Mouse (Mus musculus): ENCODE measurements around the gene D630045J12Rik. TPM values are rescaled to one million over a fixed set of nuclear protein-coding genes. Genes with fewer than 3 reads are reported as not detected.

Gene D630045J12Rik
- polyA plus RNA-seq, 1 experiment from 2014 or later, result 0.52 TPM

GRCm38 (mm10) chr6:38128115-38128514 is 125.7 kb downstream of the D630045J12Rik start:
- no peak overlapping the region for H3K27ac ChIP-seq (ENCODE audit: low read depth, low read length)
- H3K4me2 ChIP-seq (replicated peaks; ENCODE audit: low read depth), result no peak overlapping the region
- no peaks in the 10 kb centered on the region; the same call in 1 of the 2 replicates for H3K36me3 ChIP-seq (ENCODE audit: control insufficient read depth, insufficient read depth)
- H3K4me1 ChIP-seq (replicated peaks; ENCODE audit: control insufficient read depth, insufficient read depth, low read length), result no peaks in the 10 kb centered on the region
- no peak overlapping the region for H3K4me3 ChIP-seq (ENCODE audit: low read depth, low read length)
- H3K9ac ChIP-seq (ENCODE audit: low read depth, low read length), result no peak overlapping the region
- H3K27me3 ChIP-seq (replicated peaks; ENCODE audit: control insufficient read depth, insufficient read depth, low read length), result no peaks in the 10 kb centered on the region
- no peaks in the 10 kb centered on the region for H3K9me3 ChIP-seq (ENCODE audit: control insufficient read depth)
- TF ChIP-seq CTCF (IDR thresholded peaks at IDR 0.05; ENCODE audit: low read depth), result no peak
- 84% methylated on average over 14 of the region's 14 CpGs for WGBS
- ATAC-seq, result no peak

GRCm38 (mm10) chr6:38125462-38125861 is 128.3 kb downstream of the D630045J12Rik start:
- Histone ChIP-seq H3K4me3 (ENCODE audit: low read depth, low read length) (no peak overlapping the region), H3K9ac (ENCODE audit: low read depth, low read length) (no peak overlapping the region), H3K27me3 (replicated peaks; ENCODE audit: control insufficient read depth, insufficient read depth, low read length) (no peaks in the 10 kb centered on the region), H3K4me1 (replicated peaks; ENCODE audit: control insufficient read depth, insufficient read depth, low read length) (no peaks in the 10 kb centered on the region; the same call in 1 of the 2 replicates), H3K4me2 (replicated peaks; ENCODE audit: low read depth) (no peak overlapping the region), H3K36me3 (ENCODE audit: control insufficient read depth, insufficient read depth) (no peaks in the 10 kb centered on the region; the same call in 1 of the 2 replicates), H3K9me3 (ENCODE audit: control insufficient read depth) (no peaks in the 10 kb centered on the region), H3K27ac (ENCODE audit: low read depth, low read length) (no peak overlapping the region)
- 92% methylated on average over 3 of the region's 3 CpGs for WGBS
- no peak for ATAC-seq
- no peak for TF ChIP-seq CTCF (IDR thresholded peaks at IDR 0.05; ENCODE audit: low read depth)

- Histone ChIP-seq H3K4me1 (replicated peaks; ENCODE audit: control insufficient read depth, insufficient read depth, low read length) (no peaks in the 10 kb centered on the region; the same call in 1 of the 2 replicates), H3K36me3 (ENCODE audit: control insufficient read depth, insufficient read depth) (no peaks in the 10 kb centered on the region; the same call in 1 of the 2 replicates), H3K27me3 (replicated peaks; ENCODE audit: control insufficient read depth, insufficient read depth, low read length) (no peaks in the 10 kb centered on the region), H3K9me3 (ENCODE audit: control insufficient read depth) (no peaks in the 10 kb centered on the region), H3K4me3 (ENCODE audit: low read depth, low read length) (no peak overlapping the region), H3K9ac (ENCODE audit: low read depth, low read length) (no peak overlapping the region), H3K4me2 (replicated peaks; ENCODE audit: low read depth) (no peak overlapping the region), H3K27ac (ENCODE audit: low read depth, low read length) (no peak overlapping the region)
- WGBS, result 96% methylated on average over 5 of the region's 5 CpGs
- ATAC-seq, result no peak
- TF ChIP-seq CTCF (IDR thresholded peaks at IDR 0.05; ENCODE audit: low read depth), result no peak
These were observed 128.9 kb downstream of the D630045J12Rik start for GRCm38 (mm10) chr6:38124882-38125281.

- Histone ChIP-seq H3K9ac (ENCODE audit: low read depth, low read length) (no peak within 1 kb of the TSS), H3K27ac (ENCODE audit: low read depth, low read length) (no peak within 1 kb of the TSS), H3K4me1 (replicated peaks; ENCODE audit: control insufficient read depth, insufficient read depth, low read length) (no peaks in the 10 kb centered on the region; the same call in 1 of the 2 replicates), H3K4me2 (replicated peaks; ENCODE audit: low read depth) (no peak within 1 kb of the TSS), H3K4me3 (ENCODE audit: low read depth, low read length) (no peak within 1 kb of the TSS), H3K27me3 (replicated peaks; ENCODE audit: control insufficient read depth, insufficient read depth, low read length) (no peaks in the 10 kb centered on the region), H3K36me3 (ENCODE audit: control insufficient read depth, insufficient read depth) (no peaks in the 10 kb centered on the region; the same call in 1 of the 2 replicates), H3K9me3 (ENCODE audit: control insufficient read depth) (no peaks in the 10 kb centered on the region)
- TF ChIP-seq CTCF (IDR thresholded peaks at IDR 0.05; ENCODE audit: low read depth), result no peak
- 77% methylated on average over 7 of the region's 7 CpGs for WGBS
- ATAC-seq, result no peak
These were observed 129.5 kb downstream of the D630045J12Rik start, which contains the start of gene Atp6v0a4 for GRCm38 (mm10) chr6:38124207-38124835. TSS of gene Atp6v0a4 (minus strand) at chr6:38124586.

- Histone ChIP-seq H3K4me3 (ENCODE audit: low read depth, low read length) (no peak overlapping the region), H3K9me3 (ENCODE audit: control insufficient read depth) (no peaks in the 10 kb centered on the region), H3K27me3 (replicated peaks; ENCODE audit: control insufficient read depth, insufficient read depth, low read length) (no peaks in the 10 kb centered on the region), H3K36me3 (ENCODE audit: control insufficient read depth, insufficient read depth) (no peaks in the 10 kb centered on the region; the same call in 1 of the 2 replicates), H3K4me2 (replicated peaks; ENCODE audit: low read depth) (no peak overlapping the region), H3K4me1 (replicated peaks; ENCODE audit: control insufficient read depth, insufficient read depth, low read length) (no peaks in the 10 kb centered on the region; the same call in 1 of the 2 replicates), H3K27ac (ENCODE audit: low read depth, low read length) (no peak overlapping the region), H3K9ac (ENCODE audit: low read depth, low read length) (no peak overlapping the region)
- TF ChIP-seq CTCF (IDR thresholded peaks at IDR 0.05; ENCODE audit: low read depth), result no peak
- WGBS, result 79% methylated on average over 18 of the region's 18 CpGs
- ATAC-seq, result no peak
These were observed 130.2 kb downstream of the D630045J12Rik start for GRCm38 (mm10) chr6:38123471-38124206.

- 47% methylated on average over 6 of the region's 6 CpGs for WGBS
- Histone ChIP-seq H3K4me2 (replicated peaks; ENCODE audit: low read depth) (peak overlapping the region; percentile 37), H3K36me3 (ENCODE audit: control insufficient read depth, insufficient read depth) (no peaks in the 10 kb centered on the region), H3K27me3 (replicated peaks; ENCODE audit: control insufficient read depth, insufficient read depth, low read length) (no peaks in the 10 kb centered on the region), H3K27ac (ENCODE audit: low read depth, low read length) (no peak overlapping the region), H3K4me1 (replicated peaks; ENCODE audit: control insufficient read depth, insufficient read depth, low read length) (no peaks in the 10 kb centered on the region; the same call in 1 of the 2 replicates), H3K9me3 (ENCODE audit: control insufficient read depth) (no peaks in the 10 kb centered on the region), H3K9ac (ENCODE audit: low read depth, low read length) (no peak overlapping the region), H3K4me3 (ENCODE audit: low read depth, low read length) (no peak overlapping the region)
- no peak for ATAC-seq
- TF ChIP-seq CTCF (IDR thresholded peaks at IDR 0.05; ENCODE audit: low read depth), result no peak
These were observed 131.0 kb downstream of the D630045J12Rik start for GRCm38 (mm10) chr6:38122791-38123190.

Data from intestine, postnatal 0 days (tissue).